Comparison of ENCODE assay signal across 8 mouse cellular contexts in genomic region chr7:128474322-128474721, GRCm38 (mm10). TPM values are rescaled to one million over a fixed set of nuclear protein-coding genes. Genes with fewer than 3 reads are reported as not detected.
DNase-seq lines count a peak whose midpoint lies in the region.

No protein-coding gene starts in this region.

- peak; percentile 44 for DNase-seq in NIH3T3 (ENCODE audit: low read depth)
- DNase-seq in cerebellum, adult 8-10 months = peak; percentile 88
- DNase-seq in forelimb bud, embryonic 11.5 days (ENCODE audit: low read depth, low spot score) = peak; percentile 23
- DNase-seq in heart, postnatal 4 days = peak; percentile 85
- peak; percentile 66 for DNase-seq in layer of hippocampus, adult 9-11 months
- DNase-seq in lung, postnatal 25 days (ENCODE audit: low spot score) = peak; percentile 78
- peak; percentile 79 for DNase-seq in right cerebral cortex, adult 18-20 months
- no peak for DNase-seq in c-Kit-positive CD71-positive TER-119-positive erythroid progenitor cells, embryonic 14.5 days (ENCODE audit: low spot score)

RNA-seq across cellular contexts. Expression of gene Tial1, which starts 12.8 kb away (rescaled TPM):
- total RNA-seq in heart, postnatal 4 days (2021) = 10 to 100 TPM; 57.6 to 66.6 TPM

RNA-seq across cellular contexts. Expression of gene Bag3, which starts 49.1 kb away (rescaled TPM):
- total RNA-seq in heart, postnatal 4 days (2021) = 100 to 1,000 TPM; 111 TPM

RNA-seq across cellular contexts. Expression of gene Rgs10, which starts 55.8 kb away (rescaled TPM):
- total RNA-seq in heart, postnatal 4 days (2021) = 1 to 10 TPM; 8.4 to 9.5 TPM
